10 mouse cellular contexts compared by ENCODE assay signal in genomic region chr16:4404933-4405761, GRCm38 (mm10). TPM values are rescaled to one million over a fixed set of nuclear protein-coding genes. Genes with fewer than 3 reads are reported as not detected.
DNase-seq lines count a peak whose midpoint lies in the region; ATAC-seq lines count a peak whose summit lies in the region.
"Had no signal": no experiment of that assay in that cellular context is flagged by ENCODE, and none has a peak within 500 bp of the region (broad histone marks: within the 10 kb centered on the region; RNA-seq: fewer than 3 reads in every experiment).

No protein-coding gene starts in this region.

- 35% methylated on average over 8 of the region's 8 CpGs for WGBS in heart, embryonic 13.5 days
- WGBS in hindbrain, embryonic 11.5 days, result 64% methylated on average over 8 of the region's 8 CpGs

- H3K27me3 ChIP-seq in heart, embryonic 13.5 days (replicated peaks), result no peaks in the 10 kb centered on the region
- no peaks in the 10 kb centered on the region for H3K27me3 ChIP-seq in hindbrain, embryonic 11.5 days (ENCODE audit: control insufficient read depth, insufficient read depth, low read length)

- H3K4me2 ChIP-seq in heart, embryonic 13.5 days, result peak overlapping the region; percentile 29
- H3K4me2 ChIP-seq in hindbrain, embryonic 11.5 days (replicated peaks; ENCODE audit: low read depth, low read length), result no peak overlapping the region

- peak overlapping the region; percentile 4; the same call in 1 of the 2 replicates for H3K27ac ChIP-seq in heart, embryonic 13.5 days (replicated peaks)
- no peak overlapping the region for H3K27ac ChIP-seq in hindbrain, embryonic 11.5 days (ENCODE audit: low read depth, low read length)

- H3K9ac ChIP-seq in heart, embryonic 13.5 days, result no peak overlapping the region
- H3K9ac ChIP-seq in hindbrain, embryonic 11.5 days (ENCODE audit: low read depth, low read length), result no peak overlapping the region

- DNase-seq in heart, postnatal 4 days, result no peak
- DNase-seq in Muller cell, postnatal 12 days (ENCODE audit: inconsistent ontology term), result peak; percentile 20
- peak; percentile 59 for DNase-seq in fibroblast of lung, adult 2 months (ENCODE audit: low read depth)
- peak; percentile 80 for DNase-seq in lung, postnatal 36 days
- DNase-seq in spleen, postnatal 4 days (ENCODE audit: low spot score in 2 of 2), result no peak
- DNase-seq in hindbrain, embryonic 11.5 days (ENCODE audit: low spot score), result no peak
- DNase-seq: cerebellum, postnatal 36 days had no signal

- no peak overlapping the region for H3K4me3 ChIP-seq in heart, embryonic 13.5 days
- H3K4me3 ChIP-seq in hindbrain, embryonic 11.5 days (ENCODE audit: low read depth, low read length), result no peak overlapping the region

- H3K36me3 ChIP-seq in heart, embryonic 13.5 days, result no peaks in the 10 kb centered on the region
- no peaks in the 10 kb centered on the region for H3K36me3 ChIP-seq in hindbrain, embryonic 11.5 days (ENCODE audit: control insufficient read depth, insufficient read depth, low read length)

- no peaks in the 10 kb centered on the region for H3K9me3 ChIP-seq in heart, embryonic 13.5 days
- no peaks in the 10 kb centered on the region for H3K9me3 ChIP-seq in hindbrain, embryonic 11.5 days (ENCODE audit: control insufficient read depth, low read length)

- H3K4me1 ChIP-seq in heart, embryonic 13.5 days, result peaks cover 33% of the 10 kb centered on the region
- H3K4me1 ChIP-seq in hindbrain, embryonic 11.5 days (replicated peaks; ENCODE audit: control insufficient read depth, insufficient read depth, low read length), result no peaks in the 10 kb centered on the region

- no peak for ATAC-seq in heart, embryonic 13.5 days (ENCODE audit: extremely low read depth, insufficient number of reproducible peaks, low FRiP score, low TSS enrichment)
- ATAC-seq in monocyte, adult 5-6 weeks (replicated peaks; ENCODE audit: insufficient number of reproducible peaks, low FRiP score, low TSS enrichment, poor library complexity, severe bottlenecking), result no peak
- ATAC-seq in hindbrain, embryonic 11.5 days (ENCODE audit: low FRiP score), result no peak
- ATAC-seq: midbrain, embryonic 16.5 days had no signal

RNA-seq across cellular contexts. Expression of gene Adcy9, which starts 15.2 kb away (rescaled TPM):
- 0.96 and 0.98 TPM in 2 replicates for polyA plus RNA-seq in heart, embryonic 13.5 days (2015; fragmentation: Nextera tagmentation; extraction: Ambion mirVana)
- total RNA-seq in heart, postnatal 4 days (2021), result 10 to 100 TPM; 15.2 to 18.0 TPM
- 2.7 to 3.6 TPM (median 2.8 TPM) in 3 replicates for total RNA-seq in monocyte, adult 5-6 weeks (2017)
- 1.3 and 1.7 TPM in 2 replicates for polyA plus RNA-seq in hindbrain, embryonic 11.5 days (2014; fragmentation: Nextera tagmentation; extraction: Ambion mirVana)

Comparison
In these comparisons a context has a peak if more than half of its experiments do, and no peak if none do; other contexts are left out.
1. DNase-seq: peak in Muller cell, postnatal 12 days (single experiment), fibroblast of lung, adult 2 months (single experiment) and lung, postnatal 36 days (single experiment); none in heart, postnatal 4 days (single experiment), spleen, postnatal 4 days (0 of 2) and hindbrain, embryonic 11.5 days (single experiment).